Mouse (Mus musculus) c-Kit-positive CD71-negative TER-119-negative erythroid progenitor cells, embryonic 14.5 days (primary cell): Measurements from ENCODE around the gene Snx29.

Experiments
- DNase-seq: peaks from one replicate; pipeline ENCODE4 v3.0.0-alpha.2; 2013; ENCODE audit warnings: low read depth

Gene Snx29

GRCm38 (mm10) chr16:11637794-11638193, 315.1 kb downstream of the Snx29 start:
- no peak for DNase-seq

DNA sequence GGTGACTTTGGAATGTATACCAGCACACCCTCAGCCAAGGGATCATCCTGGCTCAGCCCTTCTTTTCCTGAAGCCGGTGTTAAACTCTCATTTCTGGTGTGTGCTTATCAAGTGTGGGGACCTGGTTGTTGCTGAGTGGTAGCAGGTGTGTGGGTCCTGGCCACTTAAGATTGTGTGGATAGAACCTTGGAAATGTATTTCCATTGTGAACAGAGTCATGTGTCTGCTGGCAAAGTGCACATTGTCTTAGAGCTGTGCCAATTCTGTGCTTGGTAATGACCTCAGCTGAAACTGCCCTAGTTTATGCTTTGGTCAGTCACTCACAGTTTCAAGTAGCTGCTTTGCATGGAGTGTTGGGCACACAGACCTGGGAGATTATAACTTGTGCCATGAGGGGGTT, 316.0 kb downstream of the Snx29 start:
- no peak for DNase-seq

GRCm38 (mm10) chr16:11639936-11640335, 317.2 kb downstream of the Snx29 start:
- no peak for DNase-seq

- DNase-seq = no peak
These were observed 320.9 kb downstream of the Snx29 start for GRCm38 (mm10) chr16:11643603-11644002.

DNA sequence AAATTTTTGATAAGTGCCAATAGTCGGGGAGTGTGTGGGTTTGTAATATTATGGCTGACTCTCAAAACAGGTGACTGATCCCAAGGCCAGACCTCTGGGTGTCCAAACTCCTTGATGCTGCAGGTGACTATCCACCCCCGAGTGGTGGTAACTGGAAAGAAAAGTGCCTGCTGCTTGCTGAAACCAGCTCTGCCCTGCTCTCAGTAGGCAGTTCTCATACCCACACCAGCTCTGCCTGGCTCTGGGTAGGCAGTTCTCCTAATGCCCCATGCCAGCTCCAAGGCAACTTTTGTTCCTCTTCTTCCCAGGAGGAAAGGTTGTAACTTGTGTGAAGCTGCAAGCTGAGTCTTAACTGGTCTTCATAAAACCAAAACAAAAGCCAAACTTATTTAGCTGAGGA, 321.7 kb downstream of the Snx29 start:
- DNase-seq = no peak

- DNase-seq = no peak
These were observed 323.0 kb downstream of the Snx29 start for GRCm38 (mm10) chr16:11645668-11646067.

DNA sequence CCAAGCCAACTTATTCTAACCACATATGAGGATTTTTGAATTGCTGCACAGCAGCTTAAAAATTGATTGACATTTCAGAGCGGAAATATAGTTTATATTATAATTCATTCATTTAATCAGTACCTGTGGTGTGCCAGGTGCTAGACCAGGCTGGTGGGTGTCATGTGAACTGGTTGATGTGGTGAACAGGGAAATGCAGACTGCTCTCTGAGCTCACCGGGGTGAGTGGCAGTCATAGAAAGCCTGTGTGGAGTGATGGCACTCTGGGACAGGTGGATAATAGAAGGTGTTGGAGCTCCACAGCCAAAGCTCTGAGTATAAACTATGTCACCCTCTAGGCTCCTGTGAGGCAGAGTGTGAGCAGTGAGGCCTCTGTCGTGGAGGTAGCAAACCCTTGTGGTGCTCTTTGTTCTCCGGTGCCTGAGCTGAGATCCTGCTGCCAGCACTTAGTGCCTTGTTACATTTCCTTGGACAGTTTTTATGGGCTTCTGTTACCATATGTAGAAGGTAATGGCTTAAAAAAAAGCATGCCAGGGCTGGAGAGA, 324.1 kb downstream of the Snx29 start:
- no peak for DNase-seq

GRCm38 (mm10) chr16:11648169-11648688, 325.5 kb downstream of the Snx29 start:
- DNase-seq = no peak

- DNase-seq = no peak
These were observed 330.1 kb downstream of the Snx29 start for GRCm38 (mm10) chr16:11652686-11653366.

- no peak for DNase-seq
These were observed 333.2 kb downstream of the Snx29 start for GRCm38 (mm10) chr16:11655893-11656292.

GRCm38 (mm10) chr16:11657111-11657510, 334.4 kb downstream of the Snx29 start:
- DNase-seq = no peak

GRCm38 (mm10) chr16:11659111-11659720, 336.5 kb downstream of the Snx29 start:
- DNase-seq = peak; percentile 28

DNA sequence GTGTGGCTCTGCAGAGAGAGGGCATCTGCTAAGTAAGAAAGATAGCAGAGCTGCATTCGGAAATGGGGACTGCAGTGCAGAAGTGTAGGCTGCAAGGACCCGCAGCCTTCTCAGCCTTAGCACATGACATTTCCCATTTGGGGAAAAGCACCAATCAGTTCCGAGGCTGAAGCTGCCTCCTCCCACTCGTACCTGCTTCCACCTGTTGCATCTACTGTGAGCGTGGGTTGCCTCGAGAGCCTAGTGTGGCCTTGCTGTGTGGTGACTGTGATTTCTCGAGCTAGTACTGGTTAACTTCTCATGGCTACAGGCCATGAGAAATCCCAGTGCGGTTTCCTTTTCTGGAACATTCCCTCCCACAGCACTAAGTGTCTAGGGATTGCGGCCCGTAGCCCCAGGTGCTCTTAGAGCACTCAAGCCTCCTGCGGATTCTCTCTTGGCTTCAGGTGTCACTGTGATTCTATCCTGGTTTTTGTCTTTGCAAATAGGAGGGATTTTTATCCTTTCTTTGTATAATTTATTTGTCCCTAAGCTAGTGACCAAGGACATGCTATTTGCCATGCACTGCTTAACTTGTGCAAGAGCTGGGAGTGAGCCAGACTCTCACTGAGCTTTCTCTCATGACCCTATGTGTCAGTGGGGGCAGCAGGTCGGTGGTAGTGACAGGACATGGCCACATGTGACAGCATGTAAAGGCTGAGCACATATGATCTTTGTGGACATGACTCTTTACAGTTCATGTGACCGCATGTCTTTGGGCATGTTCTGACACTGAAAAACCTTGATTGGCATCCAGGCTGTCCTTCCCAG, 342.4 kb downstream of the Snx29 start:
- DNase-seq = no peak

DNA sequence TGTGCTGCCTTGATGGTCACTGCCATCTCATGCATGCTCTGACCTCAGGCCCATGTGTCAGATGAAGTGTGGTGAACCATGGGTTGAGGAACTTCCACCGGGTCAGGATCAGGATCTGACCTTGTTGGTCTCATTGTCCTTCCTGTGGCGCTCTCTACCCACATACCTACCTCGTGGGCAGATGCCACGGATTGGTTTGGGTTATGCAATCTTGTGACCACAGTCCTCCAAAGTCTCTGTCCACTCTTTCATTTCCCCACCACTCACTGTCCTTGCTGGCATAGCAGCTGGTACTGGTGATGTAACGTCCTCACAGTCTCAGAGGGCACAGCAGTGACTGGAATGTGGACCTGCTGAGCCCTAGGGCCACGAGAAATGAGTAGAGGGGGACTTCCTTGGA, 343.2 kb downstream of the Snx29 start:
- no peak for DNase-seq

DNA sequence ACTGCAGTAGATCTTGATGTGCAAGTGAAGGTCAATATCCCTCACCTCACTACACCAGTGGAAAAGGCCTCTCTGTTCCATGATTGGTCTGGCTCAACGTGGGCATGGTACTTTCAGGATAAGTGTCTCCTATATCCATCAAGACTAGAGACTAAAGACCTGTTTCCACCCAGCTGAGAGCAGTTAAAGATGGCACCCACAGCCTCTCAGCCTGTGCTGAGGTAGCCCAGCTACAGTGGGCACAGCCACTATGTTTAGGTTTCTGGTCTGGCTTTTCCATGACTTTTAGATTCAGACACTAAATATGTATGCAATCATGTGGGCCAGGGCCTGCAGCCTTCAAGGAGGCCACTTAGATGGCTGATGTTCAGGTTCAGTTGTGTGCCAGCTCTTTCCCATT, 345.7 kb downstream of the Snx29 start:
- no peak for DNase-seq

DNA sequence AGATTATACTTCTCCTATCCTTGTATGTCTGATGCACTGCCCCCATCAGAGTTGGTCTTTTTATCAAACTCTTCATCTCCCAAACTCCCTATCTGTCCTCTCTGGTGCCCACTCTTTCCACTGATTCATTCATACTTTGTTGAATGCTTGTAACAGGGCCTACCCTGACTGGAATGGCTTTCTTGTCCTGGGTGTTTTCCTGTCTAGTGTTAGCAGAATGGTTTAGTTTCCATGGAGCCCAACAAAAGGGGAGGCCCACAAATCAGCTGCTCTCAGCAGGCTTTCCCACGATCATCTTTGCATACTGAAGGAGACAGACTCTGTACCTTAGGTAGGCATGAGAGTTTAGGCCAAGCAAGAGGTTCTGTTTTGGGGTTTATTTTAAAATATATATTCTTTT, 346.2 kb downstream of the Snx29 start:
- DNase-seq = no peak

GRCm38 (mm10) chr16:11670251-11670970, 347.7 kb downstream of the Snx29 start:
- no peak for DNase-seq

- no peak for DNase-seq
These were observed 348.2 kb downstream of the Snx29 start for GRCm38 (mm10) chr16:11670971-11671310.

- DNase-seq = no peak
These were observed 353.3 kb downstream of the Snx29 start for GRCm38 (mm10) chr16:11676006-11676405.

- no peak for DNase-seq
These were observed 362.6 kb downstream of the Snx29 start for GRCm38 (mm10) chr16:11685264-11685663.

GRCm38 (mm10) chr16:11685735-11686340, 363.1 kb downstream of the Snx29 start:
- DNase-seq = no peak

- no peak for DNase-seq
These were observed 365.1 kb downstream of the Snx29 start for GRCm38 (mm10) chr16:11687836-11688235.
